Mouse (Mus musculus) adrenal gland, adult 8-10 months (tissue): Measurements from ENCODE around the gene Znrf1. TPM values are rescaled to one million over a fixed set of nuclear protein-coding genes. Genes with fewer than 3 reads are reported as not detected.
"Not testable (repeated sequence)": the region's sequence is repeated elsewhere in the genome, so short reads cannot be mapped to it uniquely, and the experiment has no call there.

Experiments used
- DNase-seq: peaks from one replicate; pipeline ENCODE4 v3.0.0; 2022
- total RNA-seq, 4 experiments: library from RNA; stranded (reverse); gene quantifications; 2 replicates each; pipeline ENCODE4 v1.2.4; 2022

The Znrf1 gene
- 10 to 100 TPM; 42.2 to 60.4 (median 50.2) TPM for total RNA-seq

DNA sequence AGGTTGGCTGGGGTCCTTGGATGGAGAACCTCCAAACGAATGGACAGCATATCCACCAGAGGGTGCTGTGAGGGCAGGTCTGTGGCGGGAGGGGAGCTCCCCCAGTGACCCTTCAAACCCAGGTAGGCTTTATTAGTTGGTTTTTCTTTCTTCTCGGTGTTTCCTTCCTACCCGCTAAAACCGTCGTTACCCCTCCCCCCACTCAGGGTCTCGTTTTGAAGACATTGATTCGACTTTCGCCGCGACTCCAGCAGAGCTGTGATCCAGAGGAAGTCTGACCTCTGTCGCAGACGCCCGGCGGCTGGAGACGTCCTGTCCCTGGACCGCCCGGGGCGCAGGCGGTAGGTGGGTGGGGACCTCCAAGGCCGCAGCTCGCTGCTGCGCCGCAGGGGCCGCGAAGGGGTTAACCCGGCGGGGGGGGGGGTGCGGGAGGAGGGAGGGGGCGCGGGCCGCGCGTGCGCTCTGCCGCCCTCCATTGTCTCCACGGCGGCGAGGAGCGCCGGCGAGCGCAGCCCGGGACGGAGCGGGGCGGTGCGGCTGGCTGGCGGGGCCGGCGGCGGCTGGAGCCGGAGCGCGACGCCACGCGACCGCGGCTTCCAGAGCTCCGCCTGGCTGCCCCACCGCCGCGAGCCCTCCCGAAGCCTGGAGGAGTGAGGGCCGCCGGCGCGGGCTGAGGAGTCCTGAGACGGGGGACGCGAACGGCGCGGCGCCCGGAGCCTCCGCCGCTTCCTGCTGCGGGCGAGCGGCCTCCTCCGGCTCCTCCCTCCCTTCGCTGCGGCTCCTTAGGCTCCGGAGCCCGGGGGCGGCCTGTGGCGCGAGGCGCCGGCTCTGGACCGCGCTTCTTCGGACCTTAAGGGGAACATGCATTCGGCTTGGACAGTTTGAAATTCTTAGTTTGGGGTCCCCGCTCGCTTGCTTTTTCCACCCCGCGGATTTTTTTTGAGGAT, at the start of gene Znrf1:
Gene Znrf1, plus strand, starts transcription at position 67 of the 947 bp plus-strand sequence.
- DNase-seq: peak; percentile 63

DNA sequence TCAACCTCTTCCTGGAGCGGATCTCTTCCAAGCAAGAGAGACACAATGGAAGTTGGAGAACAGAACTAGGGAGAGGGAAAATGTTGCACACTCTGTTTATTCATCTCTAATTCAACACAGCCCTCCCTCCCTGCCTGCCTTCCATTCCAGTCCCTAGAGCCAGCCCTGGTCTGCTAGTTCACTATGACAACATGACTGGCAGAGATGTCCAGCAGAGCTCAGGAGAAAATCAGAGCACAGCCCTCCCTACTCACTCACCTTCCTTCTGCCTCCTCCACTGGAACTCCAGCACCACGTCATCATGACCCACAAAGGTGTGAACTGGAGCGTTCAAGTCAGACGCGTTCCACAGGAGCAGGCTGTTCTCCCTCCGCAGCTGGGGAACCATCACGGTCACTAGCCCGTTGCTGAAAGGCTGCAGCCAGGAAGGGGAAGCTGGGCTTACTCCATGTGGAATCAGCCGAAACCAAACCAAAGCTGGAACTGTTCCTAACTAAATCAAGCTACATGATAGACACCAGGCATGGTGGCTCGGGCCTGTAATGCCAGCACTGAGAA, 45.8 kb upstream of the Znrf1 start:
- DNase-seq: no peak

DNA sequence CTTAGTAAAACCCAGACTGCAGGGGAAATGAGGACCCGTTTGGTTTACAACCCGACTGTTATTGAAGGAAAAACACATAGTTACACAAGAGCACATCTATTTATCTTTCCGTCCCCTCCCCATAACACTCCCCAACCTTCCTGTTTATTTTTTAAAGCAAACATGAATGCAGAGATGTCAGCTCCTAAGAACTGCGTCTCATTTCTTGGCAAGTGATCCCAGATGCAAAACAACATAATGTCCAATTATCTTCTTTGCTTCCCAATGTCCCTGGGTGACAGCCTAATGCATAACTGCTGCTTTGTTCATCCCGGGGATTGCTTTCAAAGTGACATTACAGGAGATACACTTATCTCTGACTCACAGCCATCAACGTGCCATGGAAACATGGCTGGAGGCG, 44.7 kb upstream of the Znrf1 start:
- DNase-seq: no peak

DNA sequence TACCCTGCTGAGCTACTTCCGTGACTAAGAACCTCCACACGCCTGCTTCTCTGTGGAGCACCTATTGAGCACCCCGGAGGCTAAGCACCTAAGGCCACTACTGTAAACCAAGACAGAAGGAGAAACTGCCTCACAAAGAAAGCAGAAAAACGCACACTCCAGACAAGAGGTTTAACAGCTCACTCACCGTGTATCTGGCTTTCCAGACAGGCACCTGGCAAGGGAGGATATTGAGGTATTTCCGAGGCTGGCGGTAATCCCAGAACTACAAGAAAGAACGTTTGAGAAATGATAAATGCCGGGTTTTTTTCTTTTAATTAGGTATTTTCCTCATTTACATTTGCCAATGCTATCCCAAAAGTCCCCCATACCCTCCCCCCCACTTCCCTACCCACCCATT, 43.4 kb upstream of the Znrf1 start:
- no peak for DNase-seq

DNA sequence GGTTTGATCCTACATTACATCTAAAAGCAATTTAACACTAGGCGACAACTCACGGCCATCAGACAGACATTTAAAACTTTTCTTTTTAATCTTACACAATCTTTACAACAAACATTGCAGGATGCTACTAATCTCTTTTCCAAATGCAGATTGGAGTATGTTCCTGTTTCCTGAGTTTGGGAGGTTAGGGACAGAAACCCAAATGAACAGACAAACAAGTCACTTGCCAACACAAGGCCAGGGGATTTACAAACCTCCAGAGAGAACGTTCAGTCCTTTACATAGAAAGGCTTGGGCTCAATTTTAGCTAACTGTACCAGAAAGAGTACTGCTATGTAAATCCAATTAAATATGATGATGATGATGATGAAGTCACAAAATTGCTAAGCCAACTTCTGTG, 42.7 kb upstream of the Znrf1 start:
- no peak for DNase-seq

DNA sequence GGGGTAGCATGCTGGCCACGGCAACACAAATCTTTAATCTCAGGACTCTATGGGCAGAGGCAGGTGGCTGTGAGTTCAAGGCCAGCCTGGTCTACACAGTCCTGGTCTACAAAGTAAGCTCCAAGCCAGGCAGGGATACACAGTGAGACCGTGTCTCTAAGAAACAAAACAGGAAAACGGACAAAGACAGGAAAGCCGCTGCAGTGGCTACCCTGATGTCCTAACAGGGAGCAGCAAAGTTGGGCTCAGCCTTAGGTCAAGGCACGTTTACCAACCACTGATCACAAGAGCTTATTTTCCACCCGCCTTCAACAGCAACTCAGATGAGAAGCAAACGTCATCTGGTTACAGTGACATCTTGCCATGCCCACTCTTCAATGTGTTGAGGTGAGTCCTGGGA, 39.6 kb upstream of the Znrf1 start:
- DNase-seq: no peak

DNA sequence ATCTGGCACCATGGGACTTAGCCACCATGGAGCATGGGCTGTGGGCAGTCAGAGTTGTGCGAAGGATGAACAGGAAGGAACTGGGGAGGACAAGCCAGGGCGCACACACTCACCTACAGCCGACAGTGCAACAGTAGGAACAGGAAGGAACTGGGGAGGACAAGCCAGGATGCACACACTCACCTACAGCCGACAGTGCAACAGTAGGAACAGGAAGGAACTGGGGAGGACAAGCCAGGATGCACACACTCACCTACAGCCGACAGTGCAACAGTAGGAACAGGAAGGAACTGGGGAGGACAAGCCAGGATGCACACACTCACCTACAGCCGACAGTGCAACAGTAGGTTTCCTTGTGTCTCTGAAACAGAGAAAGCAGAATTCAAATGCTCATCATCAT, 37.6 kb upstream of the Znrf1 start:
- not testable (repeated sequence) for DNase-seq

DNA sequence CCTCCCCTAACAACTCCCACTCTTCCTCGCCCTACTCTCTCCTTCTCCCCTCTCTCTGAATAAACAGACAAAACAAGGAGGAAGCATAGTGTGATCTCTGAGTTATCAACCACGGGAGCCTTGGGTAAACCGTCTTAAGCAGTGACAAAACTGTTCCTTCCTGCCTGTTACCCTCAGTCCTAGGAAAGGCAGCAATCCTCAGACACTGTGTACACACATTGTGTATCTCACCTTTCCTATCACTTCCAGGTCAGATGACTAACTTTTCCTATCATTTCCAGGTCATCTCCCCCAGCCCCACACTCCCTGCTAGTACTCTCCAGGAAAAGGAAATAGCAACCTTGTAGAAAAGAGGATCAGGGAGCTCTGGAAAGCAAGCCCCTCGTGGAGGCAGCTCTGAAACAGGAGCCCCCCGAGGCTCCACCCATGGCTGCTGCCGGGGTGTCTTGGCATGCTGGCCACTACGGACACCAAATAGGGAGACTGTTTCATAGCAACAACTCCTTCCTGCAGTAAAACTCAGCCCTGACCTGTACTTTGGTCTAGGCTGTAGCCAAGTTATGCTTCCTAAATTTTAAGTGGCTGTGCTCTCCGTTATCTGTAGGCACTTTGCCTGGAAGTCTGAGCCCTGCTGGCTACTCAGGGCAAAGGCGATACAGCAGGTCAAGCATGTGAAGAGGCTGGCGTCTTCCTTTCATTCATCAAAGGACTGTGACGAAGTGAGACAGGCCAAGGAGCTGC, 34.0 kb upstream of the Znrf1 start:
- no peak for DNase-seq

DNA sequence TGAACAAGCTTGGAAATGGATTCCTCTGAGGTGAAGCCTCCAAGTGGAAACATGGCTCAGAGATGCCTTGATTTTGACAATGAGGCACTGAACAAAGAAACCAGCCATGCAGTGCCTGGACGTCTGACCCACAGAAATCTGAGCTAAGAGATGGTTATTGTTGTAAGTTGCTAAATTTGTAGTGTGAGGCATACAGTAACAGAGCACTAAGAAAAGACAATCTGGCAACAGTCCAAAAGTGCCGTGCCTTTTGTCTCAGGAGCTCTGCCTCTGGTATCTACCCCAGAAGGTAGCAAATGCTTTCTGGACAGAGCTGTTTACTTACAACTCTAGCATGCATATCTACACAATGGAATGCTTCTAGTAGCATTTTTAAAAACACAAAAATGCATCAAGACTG, 27.3 kb upstream of the Znrf1 start:
- no peak for DNase-seq

DNA sequence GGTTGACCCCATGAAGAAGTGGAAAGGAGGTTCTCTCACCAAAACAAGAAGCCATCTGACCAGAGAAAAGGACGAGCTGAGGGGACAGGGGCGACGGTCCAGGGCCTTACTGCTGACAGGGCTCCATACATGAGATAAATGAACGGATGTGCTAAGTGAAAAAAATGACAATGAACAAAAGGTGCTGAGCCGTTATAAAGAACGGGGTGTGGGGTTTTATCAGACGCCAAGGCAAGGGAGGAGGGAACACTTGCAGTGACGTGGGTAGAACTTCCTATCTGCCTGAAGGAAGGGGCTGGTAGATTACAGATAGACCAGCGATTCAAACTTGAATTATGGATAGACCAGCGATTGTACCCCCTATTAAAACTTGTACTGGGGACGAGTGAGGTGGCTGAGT, 26.6 kb upstream of the Znrf1 start:
- no peak for DNase-seq

DNA sequence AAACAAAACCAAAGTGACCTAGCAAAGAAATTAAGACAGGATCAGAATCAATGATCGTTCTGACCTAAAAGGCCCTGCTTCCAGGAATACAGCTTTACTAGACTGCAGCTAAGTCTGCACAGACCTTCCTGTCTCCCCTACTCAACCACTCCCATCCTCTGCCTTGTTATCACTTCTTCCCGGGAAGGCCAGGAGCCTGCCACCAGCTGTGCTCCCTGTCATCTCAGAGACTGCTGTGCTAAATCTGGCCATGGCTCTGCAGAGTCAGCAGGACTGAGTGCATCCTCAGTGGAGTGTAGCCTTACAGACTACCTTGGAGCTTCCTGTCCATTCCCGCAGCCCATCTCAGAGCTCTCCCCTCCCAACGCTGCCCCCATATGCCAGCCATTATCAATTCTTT, 25.5 kb upstream of the Znrf1 start:
- no peak for DNase-seq

DNA sequence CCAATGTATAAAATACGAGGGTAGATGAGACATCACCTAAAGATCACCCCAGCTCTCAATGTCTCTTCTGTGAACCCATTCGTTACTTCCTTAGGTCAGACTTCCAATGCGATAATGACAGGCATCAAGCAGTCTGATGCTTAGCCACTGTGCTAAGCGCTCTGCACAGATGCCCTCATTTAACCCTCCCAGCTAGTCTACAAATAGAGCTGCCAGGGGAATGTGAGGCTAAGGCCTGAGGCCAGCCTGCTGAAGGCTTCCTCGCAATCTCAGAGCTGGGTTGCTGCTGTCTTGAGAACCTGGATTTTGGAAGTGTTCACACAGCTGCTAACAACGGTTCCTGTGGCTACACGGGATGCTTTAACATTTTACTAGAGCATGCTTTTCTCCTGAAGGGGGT, 23.0 kb upstream of the Znrf1 start:
- DNase-seq: no peak

DNA sequence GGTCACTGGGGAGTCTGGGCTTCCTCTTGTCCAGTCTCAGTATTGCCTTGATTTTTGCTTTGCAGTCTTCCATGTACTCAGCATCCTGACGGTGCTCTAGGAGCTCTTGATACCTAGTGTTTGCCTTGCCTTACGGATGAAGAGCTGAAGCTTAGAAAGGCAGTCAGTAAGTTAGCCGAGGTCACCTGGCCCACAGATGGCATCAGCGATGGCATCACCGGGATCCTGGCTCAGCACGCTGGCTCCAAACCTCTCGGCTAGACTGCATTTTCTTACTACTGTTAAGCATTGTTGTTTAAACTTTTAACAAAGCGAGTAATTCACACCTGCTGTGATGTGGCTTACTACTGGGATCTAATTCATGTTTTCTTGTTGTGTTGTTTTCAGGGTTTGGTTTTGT, 22.5 kb upstream of the Znrf1 start:
- no peak for DNase-seq

DNA sequence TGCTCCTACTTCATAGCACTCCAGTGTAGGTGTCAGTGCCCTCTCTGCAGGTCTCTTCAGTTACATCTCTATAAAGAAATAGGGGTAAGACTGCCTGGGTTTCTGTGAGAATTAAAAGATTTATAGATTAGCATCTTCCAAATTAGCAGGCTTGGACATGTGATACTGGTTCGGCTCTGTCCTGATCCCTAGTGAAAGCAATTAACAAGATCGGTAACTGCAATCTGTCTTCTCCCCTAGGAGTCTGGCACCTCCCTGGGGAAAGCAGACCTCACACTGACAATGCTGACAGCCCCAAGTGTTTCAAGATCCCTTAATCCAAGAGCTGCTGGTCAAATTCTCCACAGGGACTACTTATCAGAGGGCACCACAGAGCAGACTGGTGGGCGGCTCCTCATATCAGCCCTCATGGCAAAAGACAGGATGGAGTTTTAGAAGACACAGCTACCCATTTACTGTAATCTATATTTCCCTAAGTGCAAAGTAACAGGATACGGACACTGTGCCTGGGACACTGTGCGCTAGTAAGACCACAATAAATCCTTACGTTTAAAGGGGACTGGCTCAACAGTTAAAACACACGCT, 19.4 kb upstream of the Znrf1 start:
- no peak for DNase-seq

DNA sequence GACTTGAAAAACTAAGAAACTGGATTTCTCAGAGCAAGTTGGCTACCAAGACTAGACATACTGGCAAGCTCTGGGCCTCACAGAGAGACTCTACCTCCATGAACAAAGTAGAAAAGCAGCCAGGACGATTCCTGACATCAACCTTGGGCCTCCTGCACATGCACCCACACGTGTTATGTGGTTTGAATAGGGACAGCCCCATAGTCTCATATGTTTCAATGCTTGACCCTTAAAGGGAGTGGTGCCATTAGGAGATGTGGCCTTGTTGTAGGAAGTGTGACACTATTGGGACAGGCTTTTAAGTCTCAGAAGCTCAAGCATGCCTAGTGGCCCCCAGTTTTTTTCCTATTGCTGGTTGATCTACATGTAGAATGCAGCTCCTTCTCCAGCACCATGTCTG, 18.4 kb upstream of the Znrf1 start:
- no peak for DNase-seq

DNA sequence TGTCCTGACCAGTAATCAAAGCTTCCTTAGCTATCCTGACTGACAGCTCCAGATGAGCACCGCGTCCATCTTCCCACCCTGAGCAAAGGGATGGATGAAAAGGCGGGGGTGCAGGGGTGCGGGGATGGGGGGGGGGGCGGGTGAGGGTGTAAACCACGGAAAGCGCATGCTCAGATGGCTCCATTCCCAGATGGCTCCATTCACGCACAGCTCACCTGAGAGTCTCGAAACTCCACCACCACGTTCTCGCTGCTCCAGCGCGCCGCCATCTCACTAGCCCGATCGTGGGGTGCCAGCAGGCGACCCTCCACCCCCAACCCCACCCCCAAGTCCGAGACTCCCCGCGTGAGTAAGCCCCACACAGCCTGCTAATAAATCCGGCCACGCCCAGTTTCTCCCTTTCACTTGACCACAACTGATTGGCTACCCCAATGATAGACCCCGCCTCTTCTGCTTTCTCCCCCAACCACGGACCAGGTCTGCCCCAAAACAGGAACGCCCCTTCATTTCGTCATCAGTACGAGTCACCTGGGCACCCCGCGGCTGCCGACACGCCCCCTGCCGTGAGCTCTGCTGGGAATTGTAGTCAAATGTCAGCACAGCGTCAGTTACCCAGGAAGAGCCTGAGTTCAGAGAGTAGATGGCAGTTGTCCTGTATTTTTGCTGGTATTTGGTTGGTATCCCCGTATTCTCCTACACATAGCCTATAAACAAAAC, 14.0 kb upstream of the Znrf1 start, which contains the start of gene Wdr59:
Gene Wdr59, minus strand, starts transcription at position 380 of the 717 bp plus-strand sequence.
- peak; percentile 98 for DNase-seq

DNA sequence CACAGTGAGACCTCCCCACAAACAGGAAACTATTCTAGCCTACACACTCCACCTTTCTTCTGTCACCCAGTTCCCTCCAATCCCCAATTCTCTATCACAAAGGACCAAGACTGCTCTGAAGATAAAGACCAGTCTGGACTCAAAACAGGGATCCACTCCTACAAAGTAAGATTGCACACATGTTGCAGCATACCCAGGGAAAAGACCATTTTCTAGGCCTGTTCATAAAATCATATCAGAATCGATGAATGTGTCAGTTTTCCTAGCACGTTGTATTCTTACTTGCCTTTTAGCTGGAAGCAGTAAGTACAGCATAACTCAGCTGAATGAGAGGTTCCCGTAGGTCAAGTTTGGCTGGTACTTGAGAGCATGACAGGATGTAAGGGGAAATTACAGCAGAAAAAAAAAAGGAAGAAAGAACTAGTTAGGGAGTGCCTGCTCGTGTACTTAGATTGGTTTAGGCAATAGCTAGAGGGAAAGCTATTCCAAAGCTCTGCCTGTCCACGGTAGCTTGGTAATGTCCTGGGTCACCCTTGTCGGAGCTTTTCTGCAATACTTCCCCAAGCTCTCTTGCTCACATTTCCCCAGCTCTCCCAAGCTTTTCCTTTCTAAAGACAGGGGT, 9.4 kb upstream of the Znrf1 start:
- no peak for DNase-seq

DNA sequence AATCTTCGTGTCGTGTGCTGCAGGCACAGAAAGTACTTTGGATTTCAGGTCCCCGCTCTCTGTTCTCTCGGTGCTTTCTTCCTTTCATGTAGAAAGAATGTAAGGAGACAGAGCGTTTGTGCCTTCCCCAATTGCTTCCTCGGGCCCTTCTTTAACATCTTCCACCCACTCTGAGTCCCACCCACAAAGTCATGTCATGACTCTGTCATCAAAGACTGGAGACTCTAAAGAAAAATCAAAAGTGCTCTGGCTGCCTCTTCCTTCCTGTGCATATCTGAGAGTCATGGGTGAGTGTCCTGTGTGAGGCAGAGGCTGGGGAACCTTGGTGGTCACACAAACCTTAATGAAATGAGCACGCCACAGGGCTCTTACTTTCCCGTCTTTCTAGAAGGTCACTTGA, 8.7 kb upstream of the Znrf1 start:
- no peak for DNase-seq

DNA sequence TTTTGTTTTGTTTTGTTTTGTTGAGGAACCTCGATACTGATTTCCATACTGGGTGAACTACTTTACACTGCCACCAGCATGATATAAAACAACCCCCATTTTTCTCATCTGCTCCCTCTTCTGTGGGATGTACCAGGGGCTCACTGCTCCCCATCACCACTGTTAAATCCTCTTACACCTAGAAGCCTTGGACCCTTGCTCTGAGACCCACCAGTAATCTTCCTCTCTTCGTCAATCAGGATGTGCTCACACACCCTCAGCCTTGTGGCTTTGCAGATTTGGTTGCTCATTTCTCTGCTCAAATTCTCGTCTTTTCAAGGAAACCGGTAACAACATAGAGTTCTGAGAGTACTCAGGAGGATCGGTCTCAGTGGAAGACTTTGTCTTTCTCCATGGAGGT, 7.8 kb upstream of the Znrf1 start:
- no peak for DNase-seq

DNA sequence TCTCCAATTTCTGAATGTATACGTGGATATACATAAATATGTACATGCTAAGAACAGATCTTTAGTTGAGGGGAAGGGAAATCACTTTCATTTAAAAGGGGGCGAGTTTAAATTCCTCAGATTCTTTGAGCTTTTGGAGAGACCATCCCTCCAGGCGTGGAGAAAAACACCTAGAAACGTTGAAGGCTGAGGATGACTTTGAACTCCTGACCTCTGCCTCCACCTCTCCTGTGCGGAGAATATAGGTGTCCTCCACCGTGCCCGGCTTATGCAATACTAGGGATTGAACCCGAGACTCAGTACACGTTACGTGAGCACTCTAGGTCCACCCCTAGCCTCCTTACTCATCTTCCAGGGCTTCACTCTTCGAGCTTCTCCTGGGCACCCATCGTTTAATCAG, 4.7 kb upstream of the Znrf1 start:
- DNase-seq: no peak

DNA sequence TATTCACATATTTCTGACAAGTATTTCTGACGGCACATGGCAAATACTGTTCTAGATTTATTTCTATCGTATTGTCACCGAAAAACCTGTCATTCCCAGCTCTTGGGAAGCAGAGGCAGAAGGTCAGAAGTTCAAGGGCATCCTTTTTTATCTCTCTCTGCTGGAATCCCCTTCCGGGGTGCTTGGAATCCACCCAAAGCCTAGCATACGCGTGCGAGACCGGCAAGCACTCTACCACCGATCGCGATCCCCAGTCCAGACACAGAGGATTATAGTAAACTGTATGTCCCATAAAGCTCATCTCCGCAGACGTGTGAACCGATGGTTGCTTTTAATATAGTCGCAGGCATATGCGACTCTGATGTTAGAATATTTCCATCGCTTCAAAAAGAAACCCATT, 4.3 kb upstream of the Znrf1 start:
- no peak for DNase-seq

DNA sequence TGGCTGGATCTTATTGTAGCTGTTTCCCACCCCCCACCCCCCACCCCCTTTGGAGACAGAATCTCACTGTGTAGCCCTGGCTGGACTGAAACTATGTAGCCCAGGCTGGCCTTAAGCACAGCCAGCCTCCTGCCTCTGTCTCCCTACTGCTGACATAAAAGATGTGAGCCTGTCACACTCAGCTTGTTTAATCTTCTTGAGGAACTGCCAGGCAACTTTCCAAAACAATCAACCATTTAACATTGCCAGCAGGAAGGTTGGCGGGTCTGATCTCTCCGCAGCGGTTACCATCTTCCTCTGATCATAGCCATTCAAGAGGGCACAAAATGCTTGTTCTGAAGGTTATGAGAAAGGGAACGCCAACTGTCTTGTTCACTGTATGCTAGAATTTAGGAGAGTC, 2.4 kb upstream of the Znrf1 start:
- no peak for DNase-seq
